Mouse (Mus musculus): ENCODE data around the gene L3mbtl1.
A peak's percentile ranks its signal among the peaks of the same experiment; 100 is the strongest.

The L3mbtl1 gene

GRCm38 (mm10) chr2:162998528-162999230, 55.4 kb downstream of the L3mbtl1 start:
- peak; percentile 65 to 70 for DNase-seq

- peak; percentile 20 to 28 for DNase-seq
Observed at GRCm38 (mm10) chr2:162999744-163000143, 56.5 kb downstream of the L3mbtl1 start.

- DNase-seq, result no peak
Observed at GRCm38 (mm10) chr2:163001071-163001470, 57.8 kb downstream of the L3mbtl1 start.

- DNase-seq, result no peak
Observed at GRCm38 (mm10) chr2:163007299-163007698, 64.0 kb downstream of the L3mbtl1 start.

GRCm38 (mm10) chr2:163016916-163017743, 73.9 kb downstream of the L3mbtl1 start, which contains the start of gene Ift52:
TSS of gene Ift52 (plus strand) at chr2:163017354.
- peak; percentile 93 to 96 for DNase-seq
